Mouse (Mus musculus) retina, adult 2 months (tissue): ENCODE results near the gene Enox1.

Experiments used
- DNase-seq: peaks from one replicate; pipeline ENCODE4 v3.0.0-alpha.2; 2012; ENCODE audit warnings: low read depth, low spot score

The Enox1 gene

DNA sequence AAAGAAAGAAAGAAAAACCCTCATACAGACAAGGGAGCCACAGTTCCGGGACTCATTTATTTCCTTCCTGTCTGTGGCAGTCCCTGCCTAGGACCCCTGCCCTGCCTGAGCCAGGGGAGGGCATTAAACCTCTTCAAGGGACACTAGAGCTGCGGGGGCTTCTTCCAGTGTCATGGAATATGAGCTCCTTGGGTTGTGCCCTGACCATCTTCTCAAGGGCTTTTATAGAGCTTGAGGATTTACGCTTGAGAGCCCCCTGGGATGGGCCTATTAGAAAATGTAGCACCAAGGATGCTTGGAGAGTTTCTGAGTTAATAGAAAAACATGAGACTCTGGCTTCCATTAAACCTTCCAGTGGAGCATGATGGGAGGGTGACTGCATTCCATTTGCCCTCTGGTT, 39.7 kb downstream of the Enox1 start:
- DNase-seq: no peak

- no peak for DNase-seq
These were observed 40.9 kb downstream of the Enox1 start for GRCm38 (mm10) chr14:77197414-77197915.

DNA sequence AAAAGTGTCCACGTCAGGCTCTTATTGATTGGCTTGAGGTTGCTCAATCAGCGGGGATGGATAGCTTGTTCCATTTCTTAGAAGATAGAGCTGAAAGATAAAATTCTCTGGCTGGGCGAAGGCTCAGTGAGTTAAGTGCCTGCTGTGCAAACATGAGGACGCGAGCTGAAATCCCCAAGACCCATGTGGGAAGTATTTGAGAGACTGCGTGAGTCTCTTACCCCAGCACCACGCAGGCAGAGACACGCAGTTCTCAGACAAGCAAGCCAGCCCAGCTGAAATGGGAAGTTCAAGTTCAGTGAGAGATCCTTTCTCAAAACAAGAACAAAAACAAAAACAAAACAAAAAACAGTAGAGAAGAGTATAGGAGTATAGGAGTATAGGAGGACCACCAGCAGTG, 54.3 kb downstream of the Enox1 start:
- no peak for DNase-seq

- no peak for DNase-seq
These were observed 56.6 kb downstream of the Enox1 start for GRCm38 (mm10) chr14:77213210-77213609.

GRCm38 (mm10) chr14:77214848-77215247, 58.3 kb downstream of the Enox1 start:
- no peak for DNase-seq

DNA sequence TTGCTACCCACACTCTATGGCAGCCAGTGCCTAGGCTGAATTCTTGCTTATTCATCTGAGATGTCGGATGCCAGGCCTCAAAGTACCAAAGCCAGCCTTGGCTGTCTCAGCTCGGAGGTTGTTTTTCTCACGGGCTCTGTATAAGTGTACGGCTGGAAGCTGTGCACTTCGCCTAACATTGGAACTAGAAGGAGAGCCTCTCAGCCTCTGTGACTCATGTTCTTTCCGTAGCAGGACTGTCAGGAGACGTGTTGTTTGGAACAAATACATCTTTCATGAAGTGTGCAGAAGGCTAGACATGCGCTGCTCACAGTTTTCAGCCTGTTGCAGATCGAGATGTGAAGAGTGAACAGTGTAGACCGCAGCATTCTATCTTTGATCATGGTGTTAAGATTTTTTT, 68.8 kb downstream of the Enox1 start:
- DNase-seq: no peak

DNA sequence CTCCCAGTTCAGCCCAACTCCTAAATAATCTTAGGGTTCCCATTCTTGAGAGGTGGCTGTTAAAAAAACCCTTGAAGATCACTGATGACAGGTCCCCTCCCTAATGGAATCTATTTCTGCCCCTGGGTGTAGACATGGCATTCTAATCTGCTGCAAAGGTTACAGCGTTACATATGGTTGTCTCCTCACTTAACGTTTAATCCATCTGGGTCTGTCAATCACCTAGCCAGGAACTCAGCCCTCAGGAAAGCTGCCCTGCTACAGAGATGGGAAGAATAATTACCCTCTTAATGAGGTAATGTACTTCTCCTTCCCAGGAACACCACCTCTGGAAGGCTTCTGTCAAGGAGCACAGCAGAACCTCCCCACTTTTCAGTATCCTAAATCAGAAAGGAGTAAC, 82.2 kb downstream of the Enox1 start:
- DNase-seq: no peak

DNA sequence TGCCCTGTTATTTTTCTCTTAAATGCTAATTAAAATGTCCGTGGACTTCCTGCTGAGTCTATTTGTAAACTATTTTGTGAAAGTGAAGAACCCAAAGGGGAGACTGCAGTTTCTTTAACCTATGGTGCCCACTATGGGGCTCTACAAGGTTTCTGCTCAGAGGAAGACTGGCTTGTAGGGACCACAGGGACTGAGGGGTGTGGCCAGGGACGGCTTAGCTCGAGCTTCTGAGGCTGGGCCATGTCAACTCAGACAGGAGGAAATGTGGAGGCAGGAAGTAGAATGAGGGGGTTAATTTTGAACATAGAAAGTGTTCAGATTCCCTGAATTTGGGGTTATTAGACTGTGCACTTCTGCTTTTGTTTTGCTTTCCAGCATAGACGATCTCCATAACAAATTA, 82.8 kb downstream of the Enox1 start:
- DNase-seq: no peak

DNA sequence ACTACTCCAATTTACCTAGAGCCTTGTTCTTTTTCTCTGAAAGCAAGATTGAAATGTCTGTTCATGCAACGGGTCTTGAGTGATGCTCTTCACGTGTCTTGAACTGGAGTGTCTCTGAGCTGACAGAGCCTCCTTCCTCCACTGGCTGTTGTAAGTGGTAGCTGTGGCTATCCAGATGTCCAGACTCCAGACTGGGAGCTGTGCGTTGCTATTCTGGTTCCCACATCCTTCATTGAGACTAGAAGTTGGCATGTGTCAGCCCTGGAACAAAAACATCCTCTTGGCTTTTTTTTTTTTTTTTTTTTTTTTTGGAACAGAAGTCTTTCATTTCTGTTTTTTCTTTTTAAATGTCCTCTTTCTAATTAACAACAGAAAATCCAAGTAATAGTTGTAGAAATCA, 90.4 kb downstream of the Enox1 start:
- DNase-seq: no peak

- no peak for DNase-seq
These were observed 91.9 kb downstream of the Enox1 start for GRCm38 (mm10) chr14:77248426-77248825.

DNA sequence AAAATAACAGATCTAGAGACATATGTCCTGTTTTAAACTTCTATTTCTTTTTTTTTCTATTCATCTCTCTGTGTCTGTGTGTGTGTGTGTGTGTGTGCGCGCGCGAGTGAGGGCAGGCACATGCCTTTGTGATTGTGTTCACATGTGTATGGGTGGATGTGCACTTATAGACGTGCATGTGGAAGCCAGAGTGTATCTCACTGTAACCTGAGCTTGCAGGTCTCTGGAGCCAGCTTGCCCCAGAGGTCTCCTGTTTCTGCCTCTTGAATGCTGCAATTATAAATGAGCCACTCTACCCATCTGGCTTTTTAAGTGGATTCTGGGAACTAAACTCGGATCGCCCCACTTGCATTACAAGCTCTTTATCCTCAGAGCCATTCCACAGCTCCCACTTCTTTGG, 92.4 kb downstream of the Enox1 start:
- no peak for DNase-seq

- DNase-seq: no peak
These were observed 94.2 kb downstream of the Enox1 start for GRCm38 (mm10) chr14:77250652-77251238.

DNA sequence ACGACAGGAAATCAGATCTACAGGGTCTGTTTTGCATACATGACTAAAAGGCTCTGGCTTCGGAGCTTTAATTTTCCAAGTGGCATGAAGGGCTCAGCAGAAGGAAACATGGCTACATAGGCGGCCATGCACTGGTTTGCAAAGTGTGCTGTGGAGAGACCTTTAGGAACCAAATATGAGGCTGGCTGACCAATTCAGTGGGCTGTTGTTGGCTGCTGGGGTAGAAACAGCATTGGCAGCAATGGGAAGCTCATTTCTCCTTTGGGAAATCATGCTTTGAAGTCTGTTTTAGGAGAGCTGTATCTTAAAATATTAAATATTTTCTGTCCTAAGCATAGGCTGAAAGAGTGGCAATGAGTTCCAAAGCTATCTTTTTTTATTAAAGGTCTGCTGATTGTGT, 98.6 kb downstream of the Enox1 start:
- no peak for DNase-seq

DNA sequence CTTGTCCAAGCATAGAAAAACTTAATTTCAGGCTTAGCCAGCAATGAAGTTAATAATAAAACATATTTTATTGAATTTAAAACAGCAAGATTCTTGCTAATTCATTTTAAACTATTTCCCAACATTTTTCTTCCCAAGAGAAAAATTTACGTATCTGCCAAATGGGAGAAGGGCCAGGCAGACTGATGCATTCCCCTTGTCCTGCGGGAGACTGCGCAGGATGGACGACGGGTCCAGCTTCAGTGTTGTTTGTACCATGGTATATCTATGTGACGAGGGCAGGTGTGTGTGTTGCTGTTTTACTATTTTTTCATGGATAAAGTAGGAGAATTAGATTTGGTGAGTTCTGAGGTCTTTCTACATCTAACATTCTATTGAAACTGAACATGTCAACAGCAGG, 99.1 kb downstream of the Enox1 start:
- no peak for DNase-seq

GRCm38 (mm10) chr14:77256943-77257342, 100.4 kb downstream of the Enox1 start:
- no peak for DNase-seq

GRCm38 (mm10) chr14:77257461-77257860, 100.9 kb downstream of the Enox1 start:
- no peak for DNase-seq

DNA sequence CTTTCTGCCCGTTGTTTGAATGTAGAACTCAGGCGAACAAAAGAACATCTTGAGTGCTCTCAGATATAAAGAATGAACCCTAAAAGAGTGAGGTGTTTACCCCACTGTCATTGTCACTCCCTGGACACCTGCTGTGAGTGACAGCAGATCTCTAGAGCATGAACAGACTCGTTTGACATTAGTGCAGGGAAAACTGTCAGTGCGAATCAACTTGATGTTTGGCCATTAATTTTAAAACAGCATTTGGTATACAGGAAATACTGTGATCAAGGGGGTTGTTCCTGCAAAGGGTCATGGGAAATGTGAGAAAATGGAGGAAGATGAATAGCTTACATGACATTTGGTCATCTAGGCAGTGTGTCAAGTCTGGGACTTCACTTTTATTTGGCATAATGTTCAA, 101.6 kb downstream of the Enox1 start:
- DNase-seq: no peak

DNA sequence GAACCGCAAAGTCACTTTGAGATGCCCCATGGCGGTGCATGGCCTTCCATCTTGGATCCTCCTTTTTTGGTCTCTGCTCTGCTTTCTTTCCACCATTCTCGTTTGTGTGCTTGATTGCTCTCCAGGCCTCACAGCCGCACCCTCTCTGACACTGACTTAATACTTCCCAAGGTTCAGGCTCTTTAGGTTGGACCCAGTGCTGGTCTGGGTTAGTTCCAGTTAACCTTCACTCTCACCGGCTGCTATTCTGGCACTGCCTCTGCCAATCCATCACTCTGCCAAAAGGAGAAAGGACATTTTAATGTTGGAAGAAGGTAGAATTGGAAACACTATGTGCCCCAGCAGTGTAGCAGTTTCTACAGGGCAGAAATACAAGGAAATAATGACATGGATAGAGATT, 103.1 kb downstream of the Enox1 start:
- DNase-seq: no peak

DNA sequence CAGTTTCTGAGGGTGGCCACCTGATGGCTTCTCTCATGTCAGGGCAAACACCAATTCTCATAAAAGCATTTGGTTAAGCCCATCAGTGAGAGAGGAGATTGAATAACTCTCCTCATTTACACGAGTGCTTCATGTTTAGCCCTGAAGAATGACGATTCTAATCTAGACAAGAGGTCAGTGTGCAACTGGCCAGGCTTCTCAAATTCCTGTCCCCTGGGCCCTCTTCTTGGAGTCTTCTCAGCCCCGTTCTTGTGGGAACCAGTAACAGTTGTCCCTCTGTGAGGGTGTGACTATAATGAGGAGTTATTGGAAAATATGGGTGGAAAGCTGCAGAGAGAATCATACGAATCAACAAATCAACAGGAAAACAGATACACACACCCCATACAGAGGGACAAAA, 103.5 kb downstream of the Enox1 start:
- no peak for DNase-seq

GRCm38 (mm10) chr14:77266805-77267771, 110.5 kb downstream of the Enox1 start:
- no peak for DNase-seq

- no peak for DNase-seq
These were observed 115.8 kb downstream of the Enox1 start for GRCm38 (mm10) chr14:77272248-77272930.

DNA sequence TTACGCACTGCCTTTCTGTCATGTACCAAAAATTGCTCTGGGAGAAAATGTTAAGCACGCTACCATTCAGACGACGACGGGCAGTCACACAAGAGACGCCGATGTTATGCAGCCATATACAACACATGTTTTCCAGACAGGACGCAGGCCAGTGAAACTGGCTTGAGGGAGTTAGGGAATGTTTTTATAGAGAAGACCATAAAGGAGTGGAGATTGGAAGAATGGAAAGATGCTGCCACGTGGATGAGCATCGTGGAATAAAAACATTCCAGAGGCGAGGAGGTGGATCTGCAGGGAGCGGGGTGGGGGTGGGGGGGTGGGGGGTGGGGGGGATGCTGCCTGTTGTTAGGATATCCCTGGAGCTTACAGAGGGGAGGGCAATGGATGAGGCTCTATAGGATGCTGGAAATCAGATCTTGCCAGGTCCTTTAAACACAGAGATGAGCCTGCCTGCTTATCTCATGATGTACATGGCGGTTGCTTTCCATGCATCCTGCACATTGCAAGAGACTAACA, 116.4 kb downstream of the Enox1 start:
- DNase-seq: no peak
